Mouse (Mus musculus): ENCODE results near the gene Usf1. TPM values are rescaled to one million over a fixed set of nuclear protein-coding genes. Genes with fewer than 3 reads are reported as not detected.

The Usf1 gene
- total RNA-seq, 2 experiments from 2014 or later: 105 to 107 TPM

DNA sequence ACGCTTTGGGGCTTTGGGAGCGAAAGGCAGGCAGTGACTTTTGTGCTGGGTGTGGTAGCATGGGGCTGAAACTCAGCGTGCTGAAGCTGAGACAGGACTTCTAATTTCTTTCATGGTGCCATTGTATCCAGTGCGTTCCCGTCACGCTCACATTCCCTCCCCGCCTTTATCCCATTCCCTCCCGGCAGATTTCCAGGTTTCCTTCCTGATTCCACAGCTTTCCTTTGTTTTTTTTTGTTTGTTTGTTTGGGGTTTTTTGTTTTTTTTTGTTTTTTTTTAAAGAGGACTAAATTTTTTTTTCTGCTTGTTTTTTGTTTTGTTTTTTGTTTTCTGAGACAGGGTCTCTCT is 31.3 kb downstream of the Usf1 start:
- intact Hi-C loops (cut with DNase I): no loop called here
- DNase-seq (ENCODE audit: low spot score in 2 of 2): no peak

DNA sequence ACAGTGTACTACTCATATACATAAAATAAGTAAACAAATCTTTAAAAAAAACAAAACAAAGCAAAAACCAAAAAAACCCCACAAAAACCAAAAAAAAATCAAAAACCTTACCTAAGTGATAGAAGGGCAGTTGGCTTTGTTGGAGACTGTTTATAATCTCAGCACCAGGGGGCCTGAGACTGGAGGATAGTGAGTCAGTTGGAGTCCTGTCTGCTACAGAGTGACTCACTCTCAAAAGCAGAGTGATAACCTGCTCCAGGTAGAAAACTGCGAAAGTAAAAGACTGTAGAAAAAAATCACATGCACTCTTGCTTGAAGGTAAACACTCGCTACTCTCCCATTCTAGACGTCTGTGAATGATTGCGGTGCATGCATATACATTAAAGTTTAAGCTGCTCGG is 33.9 kb downstream of the Usf1 start:
- intact Hi-C loops (cut with DNase I): no loop called here

GRCm38 (mm10) chr1:171446854-171447253 is 35.7 kb downstream of the Usf1 start:
- DNase-seq (ENCODE audit: low spot score in 2 of 2): no peak
- intact Hi-C loops (cut with DNase I): no loop called here

More for the DNA sequence above, 33.9 kb downstream of the Usf1 start:
- no peak for DNase-seq (ENCODE audit: low spot score in 2 of 2)

GRCm38 (mm10) chr1:171447692-171448091 is 36.6 kb downstream of the Usf1 start:
- no peak for DNase-seq (ENCODE audit: low spot score in 2 of 2)
- intact Hi-C loops (cut with DNase I): no loop called here

DNA sequence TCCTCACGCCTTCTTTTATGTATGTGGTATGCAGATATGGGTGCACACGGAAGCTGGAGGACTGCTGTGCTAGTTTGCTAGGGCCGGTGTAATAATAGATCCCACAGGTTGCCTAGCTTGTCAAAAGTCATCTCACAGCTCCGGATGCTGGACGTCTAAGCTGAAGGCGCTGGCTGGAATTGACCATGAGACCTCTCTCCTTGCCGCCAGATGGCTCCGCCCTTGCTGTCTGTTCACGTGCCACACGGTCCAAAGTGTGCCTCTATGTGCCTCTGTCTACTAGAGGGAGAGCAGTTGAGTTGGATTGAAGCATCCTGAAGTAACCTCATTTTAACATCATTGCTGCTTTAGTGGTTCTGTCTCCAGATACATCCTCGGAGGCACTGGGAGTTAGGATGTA is 38.9 kb downstream of the Usf1 start:
- no peak for DNase-seq (ENCODE audit: low spot score in 2 of 2)
- intact Hi-C loops (cut with DNase I): no loop called here

- DNase-seq (ENCODE audit: low spot score in 2 of 2): no peak
- intact Hi-C loops (cut with DNase I): no loop called here
Observed at GRCm38 (mm10) chr1:171451001-171451400, 39.9 kb downstream of the Usf1 start.

GRCm38 (mm10) chr1:171452522-171452921 is 41.4 kb downstream of the Usf1 start:
- intact Hi-C loops (cut with DNase I): no loop called here
- no peak for DNase-seq (ENCODE audit: low spot score in 2 of 2)

GRCm38 (mm10) chr1:171452923-171453322 is 41.8 kb downstream of the Usf1 start:
- no peak for DNase-seq (ENCODE audit: low spot score in 2 of 2)
- intact Hi-C loops (cut with DNase I): no loop called here

DNA sequence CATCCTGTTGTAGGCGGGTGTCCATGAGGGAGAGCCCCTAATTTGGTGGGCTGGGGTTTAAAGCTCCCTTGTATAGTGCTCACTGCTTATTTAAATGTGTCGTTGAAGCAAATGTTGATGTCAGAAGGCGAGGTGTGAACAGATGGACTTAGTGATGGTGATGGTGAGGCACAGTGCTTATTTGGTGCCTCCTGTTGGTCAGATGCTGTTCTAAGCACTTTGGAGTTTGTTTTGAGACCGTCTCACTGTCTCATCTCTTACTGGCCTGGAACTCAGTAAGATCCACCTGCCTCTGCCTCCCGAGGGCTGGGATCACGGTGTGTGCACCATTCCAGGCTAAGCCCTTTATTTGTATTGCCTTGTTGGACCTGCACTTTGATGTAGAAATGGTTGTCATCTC is 43.8 kb downstream of the Usf1 start:
- DNase-seq (ENCODE audit: low spot score in 2 of 2): no peak
- intact Hi-C loops (cut with DNase I): no loop called here

GRCm38 (mm10) chr1:171457568-171457967 is 46.5 kb downstream of the Usf1 start:
- intact Hi-C loops (cut with DNase I): no loop called here
- no peak for DNase-seq (ENCODE audit: low spot score in 2 of 2)

DNA sequence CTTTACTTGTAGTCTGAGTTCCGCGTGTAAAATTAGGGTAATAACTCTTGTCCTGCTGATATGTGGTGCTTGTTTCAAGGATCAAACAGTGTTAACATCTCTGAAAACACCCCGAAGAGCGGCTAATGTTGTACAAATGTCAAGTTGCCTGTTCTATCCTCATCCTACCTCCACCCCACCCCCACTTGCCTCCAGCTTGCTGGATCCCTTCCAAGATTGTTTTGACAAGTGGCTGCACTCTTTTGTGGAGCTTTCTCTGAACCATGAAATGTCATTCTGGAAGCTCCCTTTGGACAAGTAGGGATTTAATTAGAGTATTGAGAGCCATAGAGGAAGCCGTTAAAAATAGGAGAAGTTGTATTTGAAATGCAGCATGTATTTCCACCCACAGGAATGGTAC is 48.7 kb downstream of the Usf1 start:
- peak in 1 of 2 experiments; percentile 31 for DNase-seq (ENCODE audit: low spot score in 2 of 2)
- intact Hi-C loops (cut with DNase I): no loop called here

GRCm38 (mm10) chr1:171460551-171461503 is 49.7 kb downstream of the Usf1 start:
- intact Hi-C loops (cut with DNase I): no loop called here
- no peak for DNase-seq (ENCODE audit: low spot score in 2 of 2)

DNA sequence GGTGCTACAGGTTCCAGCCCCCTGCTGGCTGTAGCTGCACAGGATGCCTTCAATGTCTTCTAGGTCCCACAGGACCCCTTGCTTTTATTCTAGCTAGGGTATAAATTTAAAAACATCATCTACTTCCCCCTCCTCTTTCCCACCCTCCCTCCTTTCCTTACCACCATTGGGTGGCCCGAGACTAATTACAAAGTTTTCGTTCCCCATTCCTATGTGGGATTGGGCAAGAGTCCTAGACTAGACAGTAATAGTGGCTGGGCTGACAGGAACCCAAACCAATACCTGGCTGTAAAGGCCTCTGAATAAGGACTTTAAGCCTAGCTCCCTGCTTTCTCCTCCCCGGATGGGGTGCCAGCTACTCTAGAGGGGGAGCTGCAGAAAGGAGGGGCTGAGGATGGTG is 52.0 kb downstream of the Usf1 start:
- intact Hi-C loops (cut with DNase I): no loop called here
- DNase-seq (ENCODE audit: low spot score in 2 of 2): no peak

- DNase-seq (ENCODE audit: low spot score in 2 of 2): no peak
Observed at GRCm38 (mm10) chr1:171465749-171466412, 54.8 kb downstream of the Usf1 start.

DNA sequence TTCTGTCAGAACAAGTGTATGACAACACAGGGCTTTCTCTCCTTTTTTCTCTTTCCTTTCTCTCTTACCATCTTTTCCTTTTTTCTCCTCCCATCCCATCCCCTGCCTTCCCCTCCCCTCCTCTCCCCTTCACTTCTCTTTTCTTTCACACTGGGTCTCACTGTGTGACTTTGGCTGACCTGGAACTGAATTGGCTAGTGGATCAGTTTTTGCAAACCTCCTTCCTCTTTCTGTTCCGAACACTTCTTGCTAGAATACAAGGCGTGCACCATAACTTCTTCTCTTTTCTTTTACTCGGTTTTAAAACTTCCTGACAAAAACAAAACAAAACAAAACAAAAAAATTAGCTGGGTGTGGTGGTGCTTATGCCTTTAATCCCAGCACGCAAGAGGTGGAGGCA is 55.5 kb downstream of the Usf1 start:
- intact Hi-C loops (cut with DNase I): no loop called here
- DNase-seq (ENCODE audit: low spot score in 2 of 2): no peak

More at GRCm38 (mm10) chr1:171465749-171466412, 54.8 kb downstream of the Usf1 start:
- intact Hi-C loops (cut with DNase I): no loop called here

Other genes starting within 250 kb of the Usf1 start
- 10 to 100 TPM; 47.4 to 67.2 TPM for gene Pcp4l1, start 215.0 kb upstream of the Usf1 start, total RNA-seq (2021)
- not detected for gene Nr1i3, start 197.3 kb upstream of the Usf1 start, total RNA-seq (2021)
- 10 to 100 TPM; 69.6 to 72.1 TPM for gene Tomm40l, start 188.8 kb upstream of the Usf1 start, total RNA-seq (2021)
- gene Apoa2, start 186.3 kb upstream of the Usf1 start, total RNA-seq (2021): 1 to 10 TPM; 1.6 to 4.9 TPM
- gene Fcer1g, start 176.9 kb upstream of the Usf1 start, total RNA-seq (2021): 10 to 100 TPM; 11.1 to 16.0 TPM
- gene Adamts4, start 160.9 kb upstream of the Usf1 start, total RNA-seq (2021): 10 to 100 TPM; 11.1 to 17.0 TPM
- 100 to 1,000 TPM; 265 to 285 TPM for gene Ndufs2, start 159.9 kb upstream of the Usf1 start, total RNA-seq (2021)
- gene B4galt3, start 141.0 kb upstream of the Usf1 start, total RNA-seq (2021): 10 to 100 TPM; 59.8 to 61.3 TPM
- gene Ppox, start 130.1 kb upstream of the Usf1 start, total RNA-seq (2021): 10 to 100 TPM; 20.5 to 23.9 TPM
- gene Usp21, start 123.3 kb upstream of the Usf1 start, total RNA-seq (2021): 10 to 100 TPM; 54.1 to 58.0 TPM
- 100 to 1,000 TPM; 106 to 113 TPM for gene Ufc1, start 116.3 kb upstream of the Usf1 start, total RNA-seq (2021)
- 10 to 100 TPM; 35.9 to 38.1 TPM for gene Dedd, start 82.2 kb upstream of the Usf1 start, total RNA-seq (2021)
- 10 to 100 TPM; 41.0 to 44.4 TPM for gene Nit1, start 65.7 kb upstream of the Usf1 start, total RNA-seq (2021)
- gene Pfdn2, start 65.6 kb upstream of the Usf1 start, total RNA-seq (2021): 100 to 1,000 TPM in 1 of 2 experiments, 10 to 100 TPM in 1; 99.0 to 109 TPM
- gene Klhdc9, start 50.5 kb upstream of the Usf1 start, total RNA-seq (2021): 1 to 10 TPM; 4.7 to 7.2 TPM
- 1 to 10 TPM; 1.0 to 1.4 TPM for gene Nectin4, start 41.2 kb upstream of the Usf1 start, total RNA-seq (2021)
- 1 to 10 TPM; 1.8 to 1.9 TPM for gene Arhgap30, start 22.4 kb upstream of the Usf1 start, total RNA-seq (2021)
- gene Tstd1, start 7.6 kb downstream of the Usf1 start, total RNA-seq (2021): 1 to 10 TPM; 1.7 to 3.2 TPM
- gene F11r, start 26.2 kb downstream of the Usf1 start, total RNA-seq (2021): 1 to 10 TPM; 7.4 to 8.3 TPM
- gene Alyref2, start 92.2 kb downstream of the Usf1 start, total RNA-seq (2021): 1 to 10 TPM; 4.8 to 5.3 TPM
- gene Itln1, start 124.0 kb downstream of the Usf1 start, total RNA-seq (2021): not detected
- not detected for gene Cd244a, start 147.9 kb downstream of the Usf1 start, total RNA-seq (2021)
- not detected for gene Ly9, start 196.1 kb downstream of the Usf1 start, total RNA-seq (2021)
- gene Slamf7, start 241.7 kb downstream of the Usf1 start, total RNA-seq (2021): under 1 TPM in 1 of 2 experiments, not detected in 1; 0.11 TPM

Data from left cerebral cortex, postnatal 14 days (tissue).